Mouse (Mus musculus) intestine, embryonic 14.5 days (tissue): Measurements from ENCODE around the gene Fam129a. TPM values are rescaled to one million over a fixed set of nuclear protein-coding genes. Genes with fewer than 3 reads are reported as not detected.

ENCODE experiments used
- ATAC-seq: fragments of 200-750 bp; cut with Nextera tagmentation; replicated peaks from 2 replicates; pipeline ENCODE4 v1.8.0; 2017; ENCODE audit warnings: low read depth, moderate number of reproducible peaks, moderate TSS enrichment, moderate library complexity; ENCODE audit not compliant: low FRiP score, low TSS enrichment
- DNase-seq: peaks from one replicate; pipeline ENCODE4 v3.0.0-alpha.2; 2018; ENCODE audit warnings: low spot score
- H3K27ac ChIP-seq: fragments of 300-500 bp; sonication (generic); 2 replicates; pipeline ENCODE4 v1.5.1; 2014; ENCODE audit warnings: low read depth, mild to moderate bottlenecking, control low read depth
- H3K27me3 ChIP-seq: fragments of 300-500 bp; sonication (generic); replicated peaks from 2 replicates; pipeline ENCODE4 v1.6.1; 2014; ENCODE audit warnings: low read length, control low read depth; ENCODE audit not compliant: control insufficient read depth, insufficient read depth
- H3K36me3 ChIP-seq: fragments of 300-500 bp; sonication (generic); 2 replicates; pipeline ENCODE4 v1.6.1; 2014; ENCODE audit warnings: low read length, control low read depth; ENCODE audit not compliant: control insufficient read depth, insufficient read depth
- H3K4me1 ChIP-seq: fragments of 300-500 bp; sonication (generic); replicated peaks from 2 replicates; pipeline ENCODE4 v1.6.1; 2014; ENCODE audit warnings: low read length, control low read depth, mixed read lengths; ENCODE audit not compliant: control insufficient read depth, insufficient read depth
- H3K4me2 ChIP-seq: fragments of 300-500 bp; sonication (generic); 2 replicates; pipeline ENCODE4 v1.6.1; 2014; ENCODE audit warnings: low read length
- H3K4me3 ChIP-seq: fragments of 300-500 bp; sonication (generic); 2 replicates; pipeline ENCODE4 v1.5.1; 2014; ENCODE audit warnings: low read depth, low read length, control low read depth, mixed read lengths
- H3K9ac ChIP-seq: fragments of 300-500 bp; sonication (generic); 2 replicates; pipeline ENCODE4 v1.6.1; 2014; ENCODE audit warnings: mild to moderate bottlenecking, low read length
- H3K9me3 ChIP-seq: fragments of 300-500 bp; sonication (generic); 2 replicates; pipeline ENCODE4 v1.6.1; 2016; ENCODE audit warnings: low read length, control low read depth; ENCODE audit not compliant: control insufficient read depth
- WGBS: fragments of 180-500 bp; shearing (Covaris S2); extraction: QIAGEN DNeasy Blood & Tissue Kit; methylation state at CpG from one replicate; pipeline ENCODE4 v1.1.7; 2014; 5-methylcytosine and 5-hydroxymethylcytosine counted together
- polyA plus RNA-seq: library from polyadenylated mRNA; unstranded; fragments of >200 nt; fragmentation: Nextera tagmentation; extraction: Ambion mirVana; gene quantifications from 2 replicates; pipeline ENCODE4 v1.2.1, GENCODE M21; 2014

The Fam129a gene
- polyA plus RNA-seq, 1 experiment from 2014 or later = 5.2 TPM

DNA sequence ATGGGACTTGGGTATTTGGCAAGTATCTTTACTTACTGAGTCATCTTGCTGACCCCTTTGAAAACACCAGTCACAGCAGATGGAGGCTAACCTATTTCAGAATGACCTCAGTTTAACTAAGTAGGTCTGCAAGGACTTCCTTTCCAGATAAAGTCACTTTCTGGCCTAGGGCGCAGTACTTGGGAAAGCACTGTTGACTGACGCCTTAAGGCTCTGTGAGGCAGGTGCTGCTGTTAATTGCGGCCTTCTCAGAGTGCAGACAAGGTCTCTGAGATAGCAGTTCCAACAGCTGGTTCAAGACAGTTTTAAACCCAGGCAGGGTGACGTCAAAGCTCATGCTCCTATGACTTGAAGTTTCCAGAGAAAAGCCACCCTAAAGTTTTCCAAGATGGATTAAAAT lies 89.3 kb downstream of the Fam129a start:
- Histone ChIP-seq H3K27me3 (no peaks in the 10 kb centered on the region), H3K27ac (no peak overlapping the region), H3K4me1 (no peaks in the 10 kb centered on the region), H3K4me3 (no peak overlapping the region), H3K9ac (no peak overlapping the region), H3K4me2 (no peak overlapping the region), H3K9me3 (no peaks in the 10 kb centered on the region), H3K36me3 (no peaks in the 10 kb centered on the region)
- DNase-seq = no peak
- WGBS = 82% methylated on average over 4 of the region's 4 CpGs
- ATAC-seq = no peak

DNA sequence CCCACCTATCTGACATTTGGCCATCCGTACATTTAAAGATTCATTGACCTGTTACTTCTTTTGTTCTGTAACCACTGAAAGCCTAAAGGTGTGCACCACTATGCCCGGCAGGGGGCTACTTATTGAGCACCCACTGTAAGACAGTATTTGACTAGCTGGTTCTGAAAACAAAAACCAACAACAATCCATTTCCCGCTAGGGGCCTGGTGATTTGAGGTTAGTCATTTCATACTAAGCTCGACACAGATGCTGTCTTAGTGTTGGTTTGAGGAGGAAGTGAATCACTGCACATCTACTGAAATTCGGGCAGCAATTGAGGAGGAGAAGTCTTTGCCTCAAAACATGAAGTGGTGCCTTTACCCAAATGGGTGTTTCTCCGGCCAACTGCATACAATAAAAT lies 89.9 kb downstream of the Fam129a start:
- ATAC-seq (no peak), DNase-seq (no peak)
- no peaks in the 10 kb centered on the region for H3K9me3 ChIP-seq
- H3K36me3 ChIP-seq = no peaks in the 10 kb centered on the region
- H3K4me1 ChIP-seq = no peaks in the 10 kb centered on the region
- no peak overlapping the region for H3K4me3 ChIP-seq
- H3K9ac ChIP-seq = no peak overlapping the region
- no peak overlapping the region for H3K27ac ChIP-seq
- 86% methylated on average over 6 of the region's 6 CpGs for WGBS
- no peak overlapping the region for H3K4me2 ChIP-seq
- H3K27me3 ChIP-seq = no peaks in the 10 kb centered on the region

DNA sequence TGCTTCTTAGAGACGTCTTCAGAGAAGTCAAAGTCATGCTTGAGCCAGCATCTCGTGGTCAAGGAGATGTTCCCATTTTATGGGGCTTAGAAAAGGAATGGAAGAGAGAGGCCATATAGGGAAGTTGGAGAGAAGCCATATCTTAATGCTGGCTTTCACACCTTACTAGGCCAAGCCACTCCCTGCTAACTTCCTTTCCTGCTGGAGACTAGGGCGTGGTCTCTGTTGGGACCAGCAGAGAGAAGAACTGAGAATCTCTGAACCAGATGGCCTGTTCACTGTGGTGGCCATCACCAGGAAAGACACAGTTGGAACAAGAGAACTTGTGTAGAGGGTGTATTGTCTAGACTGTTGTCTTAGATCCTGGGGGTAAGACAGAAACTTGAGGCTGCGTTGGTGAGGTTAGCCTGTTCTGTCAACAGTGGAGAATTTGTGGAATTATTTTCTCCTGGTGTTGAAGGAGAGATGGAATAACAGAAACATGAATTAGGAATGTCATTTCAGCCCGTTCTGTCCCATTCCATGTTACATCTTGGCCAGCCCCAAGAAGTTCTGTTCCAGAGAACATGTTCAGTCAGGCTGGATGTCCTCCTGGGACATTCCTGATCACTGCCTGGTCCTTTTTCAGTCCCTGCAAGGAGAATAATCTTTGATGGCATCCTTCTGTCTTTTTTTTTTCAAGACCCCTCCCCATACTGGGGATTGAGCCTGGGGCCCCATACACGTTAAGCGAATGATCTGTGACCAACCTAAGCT lies 90.9 kb downstream of the Fam129a start:
- H3K4me1 ChIP-seq = no peaks in the 10 kb centered on the region
- no peak overlapping the region for H3K27ac ChIP-seq
- ATAC-seq (no peak), DNase-seq (no peak)
- H3K27me3 ChIP-seq = no peaks in the 10 kb centered on the region
- H3K4me2 ChIP-seq = no peak overlapping the region
- no peaks in the 10 kb centered on the region for H3K9me3 ChIP-seq
- no peak overlapping the region for H3K4me3 ChIP-seq
- WGBS = 91% methylated on average over 7 of the region's 7 CpGs
- H3K36me3 ChIP-seq = no peaks in the 10 kb centered on the region
- no peak overlapping the region for H3K9ac ChIP-seq

DNA sequence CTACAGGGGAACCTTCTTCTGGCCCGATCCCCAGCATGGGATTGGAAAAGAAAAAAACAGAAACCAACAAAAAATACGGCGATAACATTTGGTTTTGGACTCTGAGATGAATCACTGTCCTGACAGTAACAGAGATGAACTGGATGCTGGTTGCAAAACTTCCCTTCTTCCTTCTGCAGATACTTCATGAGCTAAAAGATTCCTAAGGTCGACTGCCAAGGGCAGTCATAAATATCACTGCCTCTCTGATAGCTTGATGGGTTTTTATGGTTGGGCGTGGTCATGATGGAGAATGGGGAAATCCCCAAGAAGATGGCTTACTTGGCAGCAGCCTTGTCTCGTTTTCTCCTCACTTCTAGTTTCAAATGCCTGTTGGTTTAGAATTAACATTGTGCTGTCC lies 92.0 kb downstream of the Fam129a start:
- no peaks in the 10 kb centered on the region for H3K4me1 ChIP-seq
- no peaks in the 10 kb centered on the region for H3K9me3 ChIP-seq
- no peaks in the 10 kb centered on the region for H3K36me3 ChIP-seq
- H3K9ac ChIP-seq = no peak overlapping the region
- no peaks in the 10 kb centered on the region for H3K27me3 ChIP-seq
- H3K4me2 ChIP-seq = no peak overlapping the region
- H3K4me3 ChIP-seq = no peak overlapping the region
- no peak for DNase-seq
- no peak overlapping the region for H3K27ac ChIP-seq
- ATAC-seq = no peak
- 70% methylated on average over 6 of the region's 6 CpGs for WGBS

DNA sequence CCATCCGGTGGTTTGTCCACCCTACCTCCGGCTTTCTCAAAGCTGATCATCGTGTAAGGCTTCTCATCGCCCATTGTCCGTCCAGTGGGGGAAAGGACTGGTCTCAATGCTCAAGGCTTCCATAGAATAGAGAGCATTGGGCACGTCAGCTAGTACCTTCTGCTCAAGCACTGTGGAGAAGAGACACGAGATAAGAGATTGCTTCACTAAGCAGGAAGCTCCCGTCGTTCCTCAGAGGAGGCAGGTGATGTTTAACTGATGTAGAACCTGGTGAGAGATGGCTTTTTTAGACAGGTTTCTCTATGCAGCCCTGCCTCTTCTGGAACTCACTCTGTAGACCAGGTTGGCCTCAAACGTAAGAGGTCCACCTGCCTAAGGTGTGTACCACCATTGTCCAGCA lies 93.4 kb downstream of the Fam129a start:
- Histone ChIP-seq H3K9ac (no peak overlapping the region), H3K4me1 (no peaks in the 10 kb centered on the region), H3K4me3 (no peak overlapping the region), H3K27me3 (no peaks in the 10 kb centered on the region), H3K9me3 (no peaks in the 10 kb centered on the region), H3K36me3 (no peaks in the 10 kb centered on the region), H3K4me2 (no peak overlapping the region), H3K27ac (no peak overlapping the region)
- 88% methylated on average over 10 of the region's 10 CpGs for WGBS
- DNase-seq (no peak), ATAC-seq (no peak)

DNA sequence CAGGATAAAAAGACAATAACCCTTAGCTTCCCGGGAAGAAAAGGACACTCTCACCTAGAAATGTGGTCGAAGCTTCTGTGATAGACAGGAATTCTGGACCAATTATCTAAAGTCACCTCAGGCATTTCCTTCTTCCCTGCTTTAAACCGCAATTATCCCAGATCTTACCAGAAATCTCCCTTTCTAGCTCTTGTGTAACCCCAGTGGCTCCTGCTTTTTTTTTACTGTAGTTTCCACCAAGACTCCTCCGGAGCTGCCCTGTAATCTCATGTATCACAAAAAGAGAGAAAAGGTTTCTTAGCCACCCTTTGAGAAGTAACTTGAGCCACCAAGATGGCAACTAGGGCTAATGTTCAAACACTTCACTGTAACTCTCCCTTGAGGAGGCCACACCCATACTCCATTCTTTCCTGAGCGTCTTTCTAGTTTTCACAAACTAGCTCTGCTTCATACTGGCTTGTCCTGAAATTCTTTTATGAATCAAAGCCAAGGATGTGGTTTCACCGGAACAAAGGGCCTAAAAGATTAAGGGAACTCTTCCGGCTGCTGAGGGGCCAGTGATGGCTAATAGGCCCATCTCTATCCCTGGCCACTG lies 93.9 kb downstream of the Fam129a start:
- Histone ChIP-seq H3K9me3 (no peaks in the 10 kb centered on the region), H3K4me1 (no peaks in the 10 kb centered on the region), H3K4me2 (no peak overlapping the region), H3K4me3 (no peak overlapping the region), H3K36me3 (no peaks in the 10 kb centered on the region), H3K27me3 (no peaks in the 10 kb centered on the region), H3K9ac (no peak overlapping the region), H3K27ac (no peak overlapping the region)
- ATAC-seq = no peak
- WGBS = 86% methylated on average over 7 of the region's 7 CpGs
- DNase-seq = no peak

DNA sequence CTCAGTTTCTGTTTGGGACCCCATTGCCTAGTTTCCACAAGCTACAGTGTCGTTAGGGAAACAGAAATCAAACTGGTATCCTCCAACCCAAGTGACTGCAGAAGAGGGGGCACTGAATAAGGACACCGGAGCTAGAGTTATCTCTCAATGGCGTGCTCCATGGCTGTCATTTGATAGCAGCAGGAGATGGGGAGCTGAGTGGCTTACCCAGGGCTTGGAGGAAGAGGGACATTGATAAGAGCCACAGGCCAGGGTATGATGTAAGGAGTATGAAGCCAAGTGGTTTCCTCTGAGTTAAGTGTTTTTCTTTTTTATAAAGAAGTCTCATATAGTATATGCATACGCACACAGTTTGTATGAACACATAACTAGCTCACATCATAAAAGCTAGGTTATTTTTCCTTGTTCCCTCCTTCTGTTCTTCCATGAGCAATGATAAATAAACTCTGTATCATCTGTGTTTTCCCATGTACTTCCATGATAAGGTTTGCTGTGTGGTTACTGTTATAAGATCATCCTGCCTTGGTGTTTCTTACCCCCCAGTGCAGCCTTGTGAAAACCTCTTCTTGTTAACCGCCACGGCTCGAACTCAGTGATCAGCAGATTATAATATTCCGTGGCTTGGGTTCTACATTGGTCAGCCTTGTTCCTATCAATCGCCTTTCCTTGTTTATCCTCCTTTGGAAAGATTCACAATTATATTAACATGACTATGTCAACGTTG lies 96.5 kb downstream of the Fam129a start:
- H3K27ac ChIP-seq = no peak overlapping the region
- no peaks in the 10 kb centered on the region for H3K9me3 ChIP-seq
- ATAC-seq = no peak
- no peak overlapping the region for H3K9ac ChIP-seq
- H3K36me3 ChIP-seq = no peaks in the 10 kb centered on the region
- H3K27me3 ChIP-seq = no peaks in the 10 kb centered on the region
- no peak for DNase-seq
- WGBS = 87% methylated on average over 10 of the region's 10 CpGs
- H3K4me1 ChIP-seq = no peaks in the 10 kb centered on the region
- H3K4me2 ChIP-seq = no peak overlapping the region
- no peak overlapping the region for H3K4me3 ChIP-seq

DNA sequence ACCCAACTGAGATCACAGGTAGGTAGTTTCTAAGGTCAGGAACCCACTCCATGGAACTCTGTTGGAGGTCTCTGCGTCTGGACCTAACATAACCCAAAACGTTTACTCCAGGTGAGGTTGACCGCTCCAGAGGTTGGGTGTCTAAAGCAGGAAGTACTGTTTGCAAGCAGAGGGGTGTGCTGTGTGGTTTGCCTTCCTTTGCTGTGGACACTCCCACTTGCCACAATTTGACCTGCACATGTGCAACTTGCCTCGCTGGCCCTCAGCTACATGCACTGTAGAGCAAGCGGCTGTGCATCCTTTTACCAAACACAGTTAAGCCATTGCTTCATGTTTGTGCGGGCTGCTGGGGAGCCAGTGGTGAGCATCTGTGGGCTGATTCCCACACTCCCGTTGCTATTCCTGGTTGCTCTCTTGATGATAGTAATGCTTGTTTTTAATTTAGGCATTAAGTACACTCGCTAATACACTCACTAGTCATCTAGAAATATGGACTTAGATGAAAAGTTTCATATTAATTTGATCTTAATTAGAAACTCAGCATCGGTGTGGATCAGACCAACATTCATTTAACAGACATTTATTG lies 99.1 kb downstream of the Fam129a start:
- ATAC-seq = no peak
- H3K27me3 ChIP-seq = no peaks in the 10 kb centered on the region
- no peak for DNase-seq
- no peak overlapping the region for H3K27ac ChIP-seq
- WGBS = 80% methylated on average over 9 of the region's 9 CpGs
- no peak overlapping the region for H3K9ac ChIP-seq
- no peak overlapping the region for H3K4me3 ChIP-seq
- H3K4me2 ChIP-seq = no peak overlapping the region
- H3K36me3 ChIP-seq = no peaks in the 10 kb centered on the region
- H3K4me1 ChIP-seq = no peaks in the 10 kb centered on the region
- no peaks in the 10 kb centered on the region for H3K9me3 ChIP-seq
